Mouse (Mus musculus) liver, postnatal 0 days (tissue): ENCODE measurements around the gene Capg. TPM values are rescaled to one million over a fixed set of nuclear protein-coding genes. Genes with fewer than 3 reads are reported as not detected.

Experiments
- ATAC-seq: fragments of 200-750 bp; cut with Nextera tagmentation; 2 replicates; pipeline ENCODE4 v1.8.0; 2017; ENCODE audit warnings: mild to moderate bottlenecking, moderate library complexity
- DNase-seq: peaks from one replicate; pipeline ENCODE4 v3.0.0-alpha.2; 2016
- H3K27ac ChIP-seq: fragments of 300-500 bp; sonication (generic); 2 replicates; pipeline ENCODE4 v1.5.1; 2014; ENCODE audit warnings: antibody characterized with exemption, moderate library complexity, mild to moderate bottlenecking, low read depth
- H3K27me3 ChIP-seq: fragments of 300-500 bp; sonication (generic); 2 replicates; pipeline ENCODE4 v1.6.1; 2014; ENCODE audit warnings: low read length, control low read depth, mixed read lengths; ENCODE audit not compliant: insufficient read depth
- H3K36me3 ChIP-seq: fragments of 300-500 bp; sonication (generic); replicated peaks from 2 replicates; pipeline ENCODE4 v1.6.1; 2014; ENCODE audit warnings: mild to moderate bottlenecking, control low read depth, low read length, moderate library complexity, mixed read lengths; ENCODE audit not compliant: insufficient read depth
- H3K4me1 ChIP-seq: fragments of 300-500 bp; sonication (generic); 2 replicates; pipeline ENCODE4 v1.6.1; 2014; ENCODE audit warnings: antibody characterized with exemption, mild to moderate bottlenecking, control low read depth; ENCODE audit not compliant: insufficient read depth
- H3K4me2 ChIP-seq: fragments of 300-500 bp; sonication (generic); 2 replicates; pipeline ENCODE4 v1.6.1; 2014; ENCODE audit warnings: low read depth, mild to moderate bottlenecking, low read length, moderate library complexity, mixed read lengths
- H3K4me3 ChIP-seq: fragments of 300-500 bp; sonication (generic); 2 replicates; pipeline ENCODE4 v1.5.1; 2014; ENCODE audit warnings: low read depth, low read length
- H3K9ac ChIP-seq: fragments of 300-500 bp; sonication (generic); replicated peaks from 2 replicates; pipeline ENCODE4 v1.6.1; 2014; ENCODE audit warnings: mild to moderate bottlenecking, moderate library complexity
- H3K9me3 ChIP-seq: fragments of 300-500 bp; sonication (generic); 2 replicates; pipeline ENCODE4 v1.6.1; 2016; ENCODE audit warnings: mild to moderate bottlenecking, control low read depth, low read length, mixed read lengths
- CTCF ChIP-seq: sonication (generic); IDR thresholded peaks from 2 replicates; pipeline ENCODE4 v1.5.1; 2016; ENCODE audit warnings: antibody characterized with exemption, low read depth
- EP300 ChIP-seq: IDR thresholded peaks from 2 replicates; pipeline ENCODE4 v1.6.1; 2016; ENCODE audit warnings: antibody characterized with exemption, low read depth, mild to moderate bottlenecking
- WGBS: fragments of 180-500 bp; shearing (Covaris S2); extraction: QIAGEN DNeasy Blood & Tissue Kit; methylation state at CpG from one replicate; pipeline ENCODE4 v1.1.7; 2014; ENCODE audit not compliant: insufficient replicate concordance; 5-methylcytosine and 5-hydroxymethylcytosine counted together
- polyA plus RNA-seq: library from polyadenylated mRNA; unstranded; fragments of >200 nt; fragmentation: Nextera tagmentation; extraction: Ambion mirVana; gene quantifications from 2 replicates; pipeline ENCODE4 v1.2.1, GENCODE M21; 2015

Capg gene
- polyA plus RNA-seq, 1 experiment from 2014 or later = 22.8 TPM

GRCm38 (mm10) chr6:72607060-72607459, 62.9 kb downstream of the Capg start:
- 76% methylated on average over 4 of the region's 4 CpGs for WGBS
- H3K27ac ChIP-seq = no peak overlapping the region
- H3K4me2 ChIP-seq = no peak overlapping the region
- TF ChIP-seq CTCF (no peak), EP300 (no peak)
- no peak overlapping the region for H3K4me3 ChIP-seq
- H3K36me3 ChIP-seq = peaks cover 65% of the 10 kb centered on the region
- DNase-seq (no peak), ATAC-seq (no peak)
- no peaks in the 10 kb centered on the region for H3K27me3 ChIP-seq
- no peaks in the 10 kb centered on the region for H3K9me3 ChIP-seq
- H3K4me1 ChIP-seq = no peaks in the 10 kb centered on the region
- H3K9ac ChIP-seq = no peak overlapping the region

GRCm38 (mm10) chr6:72607676-72608075, 63.5 kb downstream of the Capg start:
- TF ChIP-seq CTCF (no peak), EP300 (no peak)
- peaks cover 65% of the 10 kb centered on the region for H3K36me3 ChIP-seq
- H3K27me3 ChIP-seq = no peaks in the 10 kb centered on the region
- 79% methylated on average over 5 of the region's 5 CpGs for WGBS
- ATAC-seq (no peak), DNase-seq (no peak)
- no peak overlapping the region for H3K4me3 ChIP-seq
- H3K4me1 ChIP-seq = no peaks in the 10 kb centered on the region
- H3K27ac ChIP-seq = no peak overlapping the region
- H3K4me2 ChIP-seq = no peak overlapping the region
- H3K9ac ChIP-seq = no peak overlapping the region
- H3K9me3 ChIP-seq = no peaks in the 10 kb centered on the region

- Histone ChIP-seq H3K4me3 (no peak overlapping the region), H3K36me3 (peaks cover 71% of the 10 kb centered on the region), H3K27ac (no peak overlapping the region), H3K4me1 (peaks cover under 1% of the 10 kb centered on the region; the same call in 1 of the 2 replicates), H3K9me3 (no peaks in the 10 kb centered on the region), H3K9ac (0 out of 2 replicates have a peak overlapping the region, but pooled peaks have one; percentile 21), H3K27me3 (no peaks in the 10 kb centered on the region), H3K4me2 (no peak overlapping the region)
- 88% methylated on average over 4 of the region's 4 CpGs for WGBS
- no peak for ATAC-seq
- TF ChIP-seq CTCF (no peak), EP300 (no peak)
- DNase-seq = no peak
These were observed 64.5 kb downstream of the Capg start for GRCm38 (mm10) chr6:72608662-72609184.

- H3K9me3 ChIP-seq = no peaks in the 10 kb centered on the region
- no peak for ATAC-seq
- WGBS = 68% methylated on average over 4 of the region's 4 CpGs
- no peak overlapping the region for H3K9ac ChIP-seq
- H3K4me1 ChIP-seq = peaks cover 13% of the 10 kb centered on the region
- H3K27me3 ChIP-seq = no peaks in the 10 kb centered on the region
- no peak overlapping the region for H3K27ac ChIP-seq
- TF ChIP-seq CTCF = no peak
- no peak for TF ChIP-seq EP300
- H3K4me2 ChIP-seq = no peak overlapping the region
- H3K4me3 ChIP-seq = no peak overlapping the region
- DNase-seq = no peak
- H3K36me3 ChIP-seq = peaks cover 61% of the 10 kb centered on the region
These were observed 66.1 kb downstream of the Capg start for GRCm38 (mm10) chr6:72610261-72610660.

Other genes starting within 250 kb of the Capg start
- 0.16 and 0.20 TPM in 2 replicates for gene Sftpb, start 239.8 kb upstream of the Capg start, polyA plus RNA-seq
- 21.1 and 21.7 TPM in 2 replicates for gene Usp39, start 199.2 kb upstream of the Capg start, polyA plus RNA-seq
- gene 0610030E20Rik, start 197.1 kb upstream of the Capg start, polyA plus RNA-seq = 13.0 and 13.3 TPM in 2 replicates
- 92.3 and 113 TPM in 2 replicates for gene Tmem150a, start 188.9 kb upstream of the Capg start, polyA plus RNA-seq
- 61.0 and 63.2 TPM in 2 replicates for gene Rnf181, start 177.4 kb upstream of the Capg start, polyA plus RNA-seq
- gene Vamp5, start 163.9 kb upstream of the Capg start, polyA plus RNA-seq = 50.8 and 53.1 TPM in 2 replicates
- gene Vamp8, start 153.7 kb upstream of the Capg start, polyA plus RNA-seq = 263 and 277 TPM in 2 replicates
- gene Ggcx, start 130.1 kb upstream of the Capg start, polyA plus RNA-seq = 16.2 and 20.7 TPM in 2 replicates
- gene Mat2a, start 104.8 kb upstream of the Capg start, polyA plus RNA-seq = 111 and 138 TPM in 2 replicates
- gene Sh2d6, start 22.7 kb upstream of the Capg start, polyA plus RNA-seq = not detected in 2 replicates
- 4.0 and 5.2 TPM in 2 replicates for gene Elmod3, start 54.0 kb downstream of the Capg start, polyA plus RNA-seq
- gene Retsat, start 54.1 kb downstream of the Capg start, polyA plus RNA-seq = 90.4 and 109 TPM in 2 replicates
- 21.5 and 23.2 TPM in 2 replicates for gene Tgoln1, start 72.6 kb downstream of the Capg start, polyA plus RNA-seq
- 5.7 and 5.8 TPM in 2 replicates for gene Tcf7l1, start 244.9 kb downstream of the Capg start, polyA plus RNA-seq